Mouse (Mus musculus) megakaryocyte progenitor cell, adult 5-6 weeks (primary cell): ENCODE measurements at regions not wholly inside any gene's neighbourhood (a gene's known extent, or its start where the extent isn't known, plus 50 kb on each side); places are given as distances from the start of the nearest gene placed in this dataset.

Source experiments
- ATAC-seq: replicated peaks from 2 replicates; pipeline ENCODE4 v1.8.0; 2016; ENCODE audit warnings: mild to moderate bottlenecking, moderate TSS enrichment, inconsistent platforms; ENCODE audit not compliant: poor library complexity

- ATAC-seq, result no peak
These were observed 105.1 kb downstream of the Rpl14 start for GRCm38 (mm10) chr9:120676301-120676700.

- no peak for ATAC-seq
These were observed 105.5 kb downstream of the Rpl14 start for GRCm38 (mm10) chr9:120676771-120677170.

DNA sequence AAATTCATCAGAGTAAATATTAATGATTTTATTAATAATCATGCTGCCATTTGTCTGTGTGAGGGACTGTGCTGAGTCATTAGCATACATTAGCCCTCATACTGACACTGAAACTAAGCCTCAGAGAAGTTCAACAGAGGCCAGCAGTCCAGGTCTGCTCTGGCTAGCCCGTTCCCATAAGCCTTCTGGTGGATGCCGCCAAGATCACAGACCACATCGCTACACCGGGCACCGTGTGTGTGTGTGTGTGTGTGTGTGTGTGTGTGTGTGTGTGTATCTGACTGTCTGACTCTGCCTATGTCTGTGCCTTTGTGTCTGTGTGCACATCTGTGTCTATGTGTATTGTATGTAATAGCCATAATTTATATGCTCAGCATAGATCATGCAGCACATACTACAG, 106.0 kb downstream of the Rpl14 start:
- no peak for ATAC-seq

DNA sequence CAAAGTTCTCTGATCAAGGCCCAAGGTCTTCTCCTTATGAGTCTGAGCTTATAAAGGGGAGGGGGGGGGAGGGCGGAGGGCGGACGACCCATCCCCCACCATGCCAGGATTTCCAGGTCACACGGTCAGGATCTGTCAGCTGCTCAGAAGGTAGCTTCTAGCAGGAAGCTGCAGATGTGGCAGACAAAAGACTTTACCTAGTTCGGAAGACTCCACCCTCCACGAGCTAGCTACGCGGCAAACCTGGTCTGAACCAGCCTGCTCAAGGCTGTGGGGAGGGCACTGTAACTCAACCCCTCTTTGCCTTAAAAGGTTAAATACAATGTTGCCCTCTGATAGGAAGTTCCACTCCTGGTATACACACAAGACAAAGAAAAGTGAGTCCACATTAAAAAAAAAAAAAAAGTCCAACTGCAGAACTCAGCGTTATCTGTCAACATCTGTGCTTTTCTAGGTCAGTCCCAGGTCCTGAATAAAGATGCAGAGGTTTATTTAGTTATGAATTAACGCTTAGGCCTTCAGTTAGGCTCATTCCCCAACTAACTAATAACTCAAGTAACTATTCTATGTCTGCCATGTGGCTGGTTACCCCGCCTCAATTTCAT, 108.7 kb downstream of the Rpl14 start:
- no peak for ATAC-seq

DNA sequence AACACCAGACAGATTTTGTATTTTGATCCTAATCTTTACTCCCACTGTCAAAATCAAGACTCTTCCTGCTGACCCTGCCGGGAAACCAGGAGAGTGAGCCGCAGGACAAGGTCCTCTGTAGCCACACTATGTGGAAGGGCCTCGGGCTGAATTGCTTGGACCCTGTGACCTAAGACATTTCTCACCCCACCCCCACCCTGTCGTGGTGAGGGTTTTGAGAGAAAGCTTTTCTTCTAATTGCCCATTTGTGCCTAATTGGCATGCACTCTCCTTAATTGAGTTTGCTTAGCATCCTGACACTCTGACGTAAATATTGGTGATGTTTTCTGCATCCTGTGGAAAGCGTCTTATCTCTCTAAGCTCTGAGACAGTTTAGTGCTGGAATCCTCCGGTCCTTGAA, 110.2 kb downstream of the Rpl14 start:
- ATAC-seq, result no peak

DNA sequence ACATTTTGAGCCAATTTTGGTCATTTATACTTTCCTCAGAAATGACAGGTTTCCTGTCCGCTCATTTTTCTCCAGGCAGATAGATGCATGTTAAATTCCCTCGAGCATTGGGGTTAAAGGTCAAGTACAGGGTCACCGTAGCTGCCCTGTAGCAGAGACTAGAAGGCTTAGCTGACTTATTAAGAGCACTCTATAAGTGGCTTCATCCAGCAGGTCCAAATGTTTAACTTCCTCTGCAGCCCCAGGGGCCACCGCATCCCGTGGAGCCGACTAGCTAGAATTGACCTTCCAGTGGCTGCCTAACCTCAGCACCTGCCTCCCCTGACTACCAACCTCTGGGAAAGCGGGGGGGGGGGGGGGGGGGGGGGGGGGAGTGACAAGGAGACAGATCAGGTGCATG, 114.7 kb downstream of the Rpl14 start:
- no peak for ATAC-seq

DNA sequence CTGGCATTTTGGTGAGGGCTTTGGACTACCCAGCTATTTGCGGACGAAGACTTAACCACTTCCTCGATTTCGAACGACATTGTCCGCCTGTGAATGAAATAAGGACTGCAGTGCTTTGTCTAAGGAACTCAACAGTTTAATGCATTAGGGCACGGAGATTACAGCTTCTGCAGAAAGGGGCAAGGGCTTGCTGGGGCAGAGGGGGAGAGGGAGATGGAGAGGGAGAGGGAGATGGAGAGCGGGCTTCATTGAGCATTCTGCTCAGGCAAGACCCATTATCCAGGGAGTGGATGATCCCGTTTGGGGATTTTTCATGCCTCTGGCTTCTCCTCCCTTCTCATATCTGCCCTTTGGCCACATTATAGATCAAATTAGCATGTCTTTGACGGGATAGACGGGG, 117.8 kb downstream of the Rpl14 start:
- no peak for ATAC-seq

DNA sequence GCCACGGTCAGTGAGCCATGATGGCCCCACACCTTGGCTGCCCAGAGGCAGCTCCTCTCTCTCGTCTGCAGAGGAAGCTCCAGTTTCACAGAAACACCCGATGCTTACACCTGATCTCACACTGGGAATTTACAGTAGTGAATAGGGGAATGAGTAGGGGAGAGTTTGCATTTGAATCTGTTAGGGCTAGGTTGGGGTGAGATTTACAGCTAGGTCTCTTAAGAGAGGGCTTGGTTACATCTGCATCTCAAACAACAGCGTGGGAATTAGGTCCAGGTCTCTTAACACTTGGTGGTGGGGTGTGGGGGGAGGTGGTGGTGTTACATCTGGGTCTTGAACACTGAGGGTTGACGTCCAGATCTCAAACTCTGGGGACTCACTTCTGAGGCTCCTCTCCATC, 119.3 kb downstream of the Rpl14 start:
- ATAC-seq, result no peak

- peak; percentile 91 for ATAC-seq
These were observed 120.0 kb downstream of the Rpl14 start for GRCm38 (mm10) chr9:120690961-120691941.

GRCm38 (mm10) chr9:120691971-120692401, 120.7 kb downstream of the Rpl14 start:
- ATAC-seq, result no peak

- ATAC-seq, result no peak
These were observed 123.2 kb downstream of the Rpl14 start for GRCm38 (mm10) chr9:120694457-120694856.

GRCm38 (mm10) chr9:120695966-120696365, 124.7 kb downstream of the Rpl14 start:
- ATAC-seq, result no peak

DNA sequence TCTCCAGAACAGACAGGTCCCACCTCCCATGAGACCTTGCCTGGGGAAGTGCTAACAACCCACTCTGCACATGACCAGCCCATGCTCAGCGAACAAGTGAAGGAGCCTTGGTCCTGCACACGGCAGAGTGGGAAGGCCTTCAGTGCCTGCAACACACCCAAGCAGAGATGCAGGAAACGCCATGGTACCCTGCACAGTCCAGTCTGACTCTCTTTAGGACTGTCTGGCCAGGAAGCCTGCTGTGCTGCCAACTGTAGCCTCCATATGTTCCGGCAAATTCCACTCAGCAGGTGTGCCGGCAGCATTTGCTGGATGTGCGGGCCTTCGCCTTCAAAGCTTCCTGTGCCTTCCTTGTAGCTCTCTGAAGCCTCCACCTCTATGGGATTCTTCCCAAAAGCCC, 126.5 kb downstream of the Rpl14 start:
- no peak for ATAC-seq

DNA sequence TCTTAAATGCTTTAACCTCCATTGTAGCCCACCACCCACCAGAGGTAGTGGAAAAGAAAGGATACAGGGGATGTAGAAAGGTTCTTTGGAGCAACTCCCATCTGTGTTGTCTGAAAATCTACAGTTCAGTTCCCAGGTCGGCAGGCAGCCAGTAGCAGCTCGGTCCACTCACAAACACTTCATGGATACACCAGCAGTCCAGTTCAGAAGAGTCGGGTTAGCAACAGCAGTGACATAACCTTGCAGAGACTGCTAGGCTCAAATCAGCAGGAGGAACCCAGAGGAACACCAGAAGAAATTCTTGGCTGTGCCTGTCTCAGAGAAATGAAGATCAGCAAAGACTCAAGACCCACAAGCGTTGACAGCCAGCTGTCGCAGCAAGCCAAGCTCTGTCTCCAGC, 128.5 kb downstream of the Rpl14 start:
- ATAC-seq, result no peak

DNA sequence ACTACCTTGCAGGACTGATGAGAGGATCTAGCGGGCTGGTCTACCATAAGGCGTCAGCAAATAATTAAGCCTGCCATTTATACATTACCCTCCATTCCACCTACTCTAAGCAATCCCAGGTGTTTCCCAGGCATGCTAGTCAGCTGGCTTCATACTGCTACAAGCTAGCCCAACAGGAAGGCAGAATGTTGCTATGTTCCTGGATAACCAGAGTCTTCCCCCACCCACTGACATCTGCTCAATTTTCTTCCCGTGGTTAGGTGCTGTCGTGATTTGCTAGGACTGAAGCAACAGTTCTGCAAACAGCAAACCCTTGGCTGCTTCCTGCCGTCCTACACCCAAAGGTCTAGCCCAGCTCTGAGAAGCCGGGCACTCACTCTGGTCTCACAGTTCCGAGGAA, 131.6 kb downstream of the Rpl14 start:
- no peak for ATAC-seq

- ATAC-seq, result no peak
These were observed 132.2 kb downstream of the Rpl14 start for GRCm38 (mm10) chr9:120703291-120703930.

- no peak for ATAC-seq
These were observed 135.4 kb downstream of the Rpl14 start for GRCm38 (mm10) chr9:120706562-120707198.

DNA sequence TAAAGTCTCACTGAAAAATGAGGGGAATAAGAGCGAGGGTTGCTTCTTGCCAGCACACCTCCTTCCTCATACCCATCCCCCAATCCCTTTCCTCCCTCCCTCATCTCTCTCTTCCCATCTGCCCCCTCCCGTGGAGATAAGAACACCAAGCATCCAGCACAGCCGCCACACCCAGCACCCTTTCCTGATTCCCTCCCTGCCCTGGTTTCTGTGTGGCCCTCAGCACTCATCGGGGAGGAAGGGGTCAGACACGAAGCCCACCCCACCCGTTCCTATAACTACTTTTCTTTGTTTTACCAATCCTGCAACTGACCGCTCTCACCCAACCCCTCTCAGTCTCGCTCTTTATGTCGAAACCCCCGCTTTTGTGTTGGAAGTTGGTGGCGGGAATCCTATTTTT, 137.3 kb downstream of the Rpl14 start:
- no peak for ATAC-seq

- no peak for ATAC-seq
These were observed 138.0 kb downstream of the Rpl14 start for GRCm38 (mm10) chr9:120709146-120709655.

- ATAC-seq, result no peak
These were observed 141.7 kb downstream of the Rpl14 start for GRCm38 (mm10) chr9:120712987-120713386.

DNA sequence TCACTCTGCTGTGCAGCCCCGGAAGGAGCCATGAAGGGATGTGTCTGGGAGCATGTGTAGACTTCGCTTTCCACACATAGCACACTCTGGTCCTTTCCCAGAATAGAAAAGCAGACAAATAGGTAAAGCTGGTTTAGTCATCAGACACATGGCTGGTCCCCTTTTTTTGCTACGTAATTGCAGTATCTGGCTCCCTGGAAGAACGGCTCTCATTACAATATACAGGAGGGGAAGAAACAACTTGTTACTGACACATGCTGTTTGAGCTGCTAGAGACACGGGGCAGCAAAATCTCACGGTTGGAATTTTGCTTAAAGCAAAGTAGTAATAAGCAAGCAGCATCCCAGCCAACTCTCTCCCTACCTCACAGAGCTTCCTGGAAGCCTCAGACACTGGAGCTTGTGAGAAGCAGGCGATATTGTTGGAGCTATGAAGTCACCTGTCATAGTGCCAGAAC, 144.4 kb downstream of the Rpl14 start:
- ATAC-seq, result no peak
